Mouse (Mus musculus) CH12.LX (cell line): ENCODE results near the gene Paqr5. TPM values are rescaled to one million over a fixed set of nuclear protein-coding genes. Genes with fewer than 3 reads are reported as not detected.

Source experiments
- DNase-seq: peaks from one replicate; pipeline ENCODE4 v3.0.0-alpha.2; 2013; ENCODE audit errors: extremely low read depth
- H3K27ac ChIP-seq: 2 replicates; pipeline ENCODE4 v1.5.1; 2012; ENCODE audit warnings: low read depth, mild to moderate bottlenecking, control low read depth, moderate library complexity; ENCODE audit not compliant: insufficient read depth
- H3K27me3 ChIP-seq: replicated peaks from 2 replicates; pipeline ENCODE3; 2012; ENCODE audit warnings: inconsistent platforms
- H3K36me3 ChIP-seq, 2 experiments: replicated peaks in 1 of 2; 2 replicates each; pipeline versions ENCODE3 to v1.6.1; 2012; ENCODE audit warnings: inconsistent platforms in 1 of 2, low read length in 1 of 2, mild to moderate bottlenecking in 1 of 2, mixed read lengths in 1 of 2, moderate library complexity in 1 of 2; ENCODE audit not compliant: control insufficient read depth in 1 of 2, insufficient read depth in 1 of 2
- H3K4me1 ChIP-seq, 2 experiments: 2 replicates each; pipeline ENCODE4 v1.6.1; 2012; ENCODE audit warnings: inconsistent platforms in 1 of 2, moderate library complexity in 1 of 2; ENCODE audit not compliant: insufficient read depth in 2 of 2, control insufficient read depth in 1 of 2
- H3K4me2 ChIP-seq: 2 replicates; pipeline ENCODE4 v1.6.1; 2012; ENCODE audit warnings: low read depth, mild to moderate bottlenecking, control low read depth; ENCODE audit not compliant: poor library complexity, insufficient read depth, severe bottlenecking
- H3K4me3 ChIP-seq, 3 experiments: fragments of 150-350 bp in 1 of 3; sonication (generic) in 1 of 3; replicated peaks in 1 of 3; 2 replicates each; pipeline versions ENCODE3 to v1.5.1; 2011 to 2012; ENCODE audit warnings: low read depth in 2 of 3, low read length in 2 of 3, mild to moderate bottlenecking in 2 of 3, moderate library complexity in 2 of 3, control low read depth in 1 of 3, improper control_type of control experiment in 1 of 3, inconsistent platforms in 1 of 3, mixed read lengths in 1 of 3; ENCODE audit not compliant: poor library complexity in 1 of 3
- H3K79me2 ChIP-seq: replicated peaks from 2 replicates; pipeline ENCODE4 v1.6.1; 2012; ENCODE audit warnings: mild to moderate bottlenecking, moderate library complexity; ENCODE audit not compliant: control insufficient read depth, poor library complexity, insufficient read depth, severe bottlenecking; ENCODE audit errors: extremely low read depth
- H3K9ac ChIP-seq: 2 replicates; pipeline ENCODE4 v1.6.1; 2012; ENCODE audit warnings: low read depth, mild to moderate bottlenecking, control low read depth, moderate library complexity; ENCODE audit not compliant: insufficient read depth
- H3K9me3 ChIP-seq: replicated peaks from 2 replicates; pipeline ENCODE3; 2012; ENCODE audit warnings: low read length, inconsistent platforms, mixed read lengths
- CHD1 ChIP-seq: IDR thresholded peaks from 2 replicates; pipeline ENCODE4 v1.6.1; 2012; ENCODE audit warnings: low read depth, low read length, improper control_type of control experiment, inconsistent platforms
- CHD2 ChIP-seq: IDR thresholded peaks from 2 replicates; pipeline ENCODE4 v1.6.1; 2011; ENCODE audit warnings: low read length, improper control_type of control experiment
- E2F4 ChIP-seq: IDR thresholded peaks from 2 replicates; pipeline ENCODE4 v1.6.1; 2011; ENCODE audit warnings: low read depth, low read length, improper control_type of control experiment; ENCODE audit not compliant: insufficient replicate concordance
- GABPA ChIP-seq: IDR thresholded peaks from 2 replicates; pipeline ENCODE4 v1.6.1; 2012; ENCODE audit warnings: low read depth, low read length, improper control_type of control experiment, inconsistent platforms; ENCODE audit not compliant: insufficient replicate concordance
- IRF4 ChIP-seq: IDR thresholded peaks from 2 replicates; pipeline ENCODE4 v1.6.1; 2014; ENCODE audit warnings: low read depth, mild to moderate bottlenecking, inconsistent platforms, low read length, improper control_type of control experiment
- MAFK ChIP-seq: IDR thresholded peaks from 2 replicates; pipeline ENCODE4 v1.6.1; 2011; ENCODE audit warnings: low read length, improper control_type of control experiment; ENCODE audit not compliant: insufficient replicate concordance
- MAX ChIP-seq: IDR thresholded peaks from 2 replicates; pipeline ENCODE4 v1.6.1; 2011; ENCODE audit warnings: low read length, improper control_type of control experiment
- MXI1 ChIP-seq: IDR thresholded peaks from 2 replicates; pipeline ENCODE4 v1.6.1; 2011; ENCODE audit warnings: mild to moderate bottlenecking, low read depth, low read length, improper control_type of control experiment
- MYC ChIP-seq: IDR thresholded peaks from 2 replicates; pipeline ENCODE4 v1.6.1; 2011; ENCODE audit warnings: low read depth, mild to moderate bottlenecking, improper control_type of control experiment, low read length
- NELFE ChIP-seq: IDR thresholded peaks from 2 replicates; pipeline ENCODE4 v1.6.1; 2011; ENCODE audit warnings: low read depth, low read length, improper control_type of control experiment
- PAX5 ChIP-seq: IDR thresholded peaks from 2 replicates; pipeline ENCODE4 v1.6.1; 2012; ENCODE audit warnings: low read length, inconsistent platforms, mixed read lengths
- POLR2A ChIP-seq: IDR thresholded peaks from 2 replicates; pipeline ENCODE4 v1.6.1; 2011; ENCODE audit warnings: low read depth, mild to moderate bottlenecking, improper control_type of control experiment, low read length
- POLR2AphosphoS2 ChIP-seq: IDR thresholded peaks from 2 replicates; pipeline ENCODE4 v1.6.1; 2011; ENCODE audit warnings: low read depth, low read length, improper control_type of control experiment
- RAD21 ChIP-seq: IDR thresholded peaks from 2 replicates; pipeline ENCODE4 v1.6.1; 2011; ENCODE audit warnings: low read depth, mild to moderate bottlenecking, low read length, improper control_type of control experiment, moderate library complexity
- RCOR1 ChIP-seq: conservative IDR thresholded peaks from 2 replicates; pipeline ENCODE4 v1.6.1; 2012; ENCODE audit warnings: low read depth, mild to moderate bottlenecking, inconsistent platforms, low read length, improper control_type of control experiment
- SIN3A ChIP-seq: IDR thresholded peaks from 2 replicates; pipeline ENCODE4 v1.6.1; 2012; ENCODE audit warnings: low read length, improper control_type of control experiment, inconsistent platforms
- TBP ChIP-seq: conservative IDR thresholded peaks from 2 replicates; pipeline ENCODE4 v1.6.1; 2011; ENCODE audit warnings: low read depth, low read length, improper control_type of control experiment
- ZNF384 ChIP-seq: IDR thresholded peaks from 2 replicates; pipeline ENCODE4 v1.6.1; 2012; ENCODE audit warnings: low read depth, low read length, improper control_type of control experiment, inconsistent platforms
- dilution Hi-C: fragments of 300-500 bp; cut with MboI; formaldehyde crosslinking; loops from 2 replicates; pipeline ENCODE4 v1.14.3; 2020; ENCODE audit warnings: low sequenced_read_pairs; ENCODE audit not compliant: extremely low pct_unique_long_range_greater_than_20kb, extremely low pct_ligation_motif_present
- in situ Hi-C: fragments of 300-500 bp; cut with MboI; formaldehyde crosslinking; loops from 3 replicates; pipeline ENCODE4 v1.14.3; 2019; ENCODE audit warnings: low sequenced_read_pairs, low pct_ligation_motif_present, low pct_unique_long_range_greater_than_20kb, mixed read lengths
- polyA plus RNA-seq: library from polyadenylated mRNA; unstranded; fragments of >175 nt; gene quantifications from 2 replicates; pipeline ENCODE4 v1.2.1, GENCODE M21; 2012; ENCODE audit warnings: low read depth; ENCODE audit not compliant: insufficient read length
- total RNA-seq, 2 experiments: library from RNA; depleted of rRNA; stranded (reverse); fragments of 300-350 nt in 1 of 2; fragments of >200 nt in 1 of 2; gene quantifications; 2 replicates each; pipeline ENCODE4 v1.2.3; 2012 to 2014

The Paqr5 gene
- total and polyA plus RNA-seq, 3 experiments, result 0.38 to 0.43 (median 0.39) TPM

GRCm38 (mm10) chr9:61997860-61998259 is 28.8 kb downstream of the Paqr5 start:
- dilution Hi-C loops (no loop called here), in situ Hi-C loops (no loop called here)
- Histone ChIP-seq H3K4me1 (no peaks in the 10 kb centered on the region), H3K4me2 (no peak overlapping the region), H3K4me3 (no peak overlapping the region), H3K27me3 (peaks cover 22% of the 10 kb centered on the region), H3K27ac (no peak overlapping the region), H3K36me3 (no peaks in the 10 kb centered on the region), H3K9ac (no peak overlapping the region), H3K79me2 (no peaks in the 10 kb centered on the region), H3K9me3 (no peaks in the 10 kb centered on the region)
- TF ChIP-seq MAX (no peak), MYC (no peak)
- DNase-seq, result no peak

DNA sequence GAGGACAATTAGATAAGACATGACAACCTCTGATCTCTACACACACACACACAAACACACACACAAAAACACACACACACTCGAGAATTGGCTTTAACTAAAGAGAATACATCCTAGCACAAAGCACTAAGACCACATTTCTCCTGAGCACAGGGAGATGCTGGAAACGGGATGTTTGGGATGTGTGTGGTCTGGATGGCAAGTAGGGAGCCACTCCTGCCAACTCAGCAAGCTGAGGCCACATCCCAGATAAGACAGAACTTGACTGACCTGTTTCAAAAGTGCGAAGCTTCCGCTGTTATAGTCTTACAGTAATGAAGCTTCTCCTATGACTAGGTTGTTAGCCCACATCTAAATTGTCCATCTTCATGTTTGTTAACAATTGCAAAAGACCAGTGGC is 35.5 kb downstream of the Paqr5 start:
- TF ChIP-seq SIN3A (no peak), CHD1 (no peak), TBP (no peak), ZNF384 (no peak), NELFE (no peak), MAFK (no peak), POLR2AphosphoS2 (no peak), RCOR1 (no peak), GABPA (no peak), POLR2A (no peak), MXI1 (no peak), RAD21 (no peak), MYC (no peak), CHD2 (no peak), PAX5 (no peak), IRF4 (no peak), E2F4 (no peak)
- Histone ChIP-seq H3K27ac (no peak overlapping the region), H3K9me3 (no peaks in the 10 kb centered on the region), H3K36me3 (no peaks in the 10 kb centered on the region), H3K4me2 (no peak overlapping the region), H3K9ac (no peak overlapping the region), H3K27me3 (peaks cover 5% of the 10 kb centered on the region), H3K4me1 (peaks cover 2 to 3% of the 10 kb centered on the region in 2 experiments; a peak in 3 of 4 replicates), H3K4me3 (no peak overlapping the region), H3K79me2 (no peaks in the 10 kb centered on the region)
- in situ Hi-C loops, result no loop called here
- DNase-seq, result no peak
- dilution Hi-C loops, result no loop called here
